Mouse (Mus musculus): ENCODE results near the gene Cfap46.

The Cfap46 gene

GRCm38 (mm10) chr7:139683706-139684552 is at the start of gene Cfap46:
Gene Cfap46 (minus strand): TSS chr7:139683817.
- peak; percentile 73 for DNase-seq (ENCODE audit: low spot score)

GRCm38 (mm10) chr7:139731276-139731696 is 47.7 kb upstream of the Cfap46 start:
- DNase-seq (ENCODE audit: low spot score) = no peak

GRCm38 (mm10) chr7:139727072-139727471 is 43.5 kb upstream of the Cfap46 start:
- DNase-seq (ENCODE audit: low spot score) = no peak

- DNase-seq (ENCODE audit: low spot score) = no peak
These were observed 42.0 kb upstream of the Cfap46 start for GRCm38 (mm10) chr7:139725641-139726040.

- no peak for DNase-seq (ENCODE audit: low spot score)
These were observed 40.4 kb upstream of the Cfap46 start for GRCm38 (mm10) chr7:139723986-139724385.

- no peak for DNase-seq (ENCODE audit: low spot score)
These were observed 37.6 kb upstream of the Cfap46 start for GRCm38 (mm10) chr7:139721196-139721595.

- DNase-seq (ENCODE audit: low spot score) = no peak
These were observed 34.2 kb upstream of the Cfap46 start for GRCm38 (mm10) chr7:139717781-139718180.

- no peak for DNase-seq (ENCODE audit: low spot score)
These were observed 28.2 kb upstream of the Cfap46 start for GRCm38 (mm10) chr7:139711821-139712220.

GRCm38 (mm10) chr7:139706411-139707120 is 22.9 kb upstream of the Cfap46 start:
- DNase-seq (ENCODE audit: low spot score) = no peak

- no peak for DNase-seq (ENCODE audit: low spot score)
These were observed 22.2 kb upstream of the Cfap46 start for GRCm38 (mm10) chr7:139705781-139706180.

GRCm38 (mm10) chr7:139705081-139705480 is 21.5 kb upstream of the Cfap46 start:
- DNase-seq (ENCODE audit: low spot score) = peak; percentile 69

- DNase-seq (ENCODE audit: low spot score) = no peak
These were observed 20.2 kb upstream of the Cfap46 start for GRCm38 (mm10) chr7:139703826-139704199.

- peak; percentile 74 for DNase-seq (ENCODE audit: low spot score)
These were observed 19.7 kb upstream of the Cfap46 start for GRCm38 (mm10) chr7:139703146-139703825.

- DNase-seq (ENCODE audit: low spot score) = no peak
These were observed 18.2 kb upstream of the Cfap46 start for GRCm38 (mm10) chr7:139701651-139702301.

GRCm38 (mm10) chr7:139692641-139693294 is 9.2 kb upstream of the Cfap46 start:
- DNase-seq (ENCODE audit: low spot score) = no peak

- no peak for DNase-seq (ENCODE audit: low spot score)
These were observed 8.6 kb upstream of the Cfap46 start for GRCm38 (mm10) chr7:139692211-139692610.

- DNase-seq (ENCODE audit: low spot score) = no peak
These were observed 1.7 kb upstream of the Cfap46 start for GRCm38 (mm10) chr7:139685336-139685735.

GRCm38 (mm10) chr7:139684553-139684929 is 924 bp upstream of the Cfap46 start:
- peak; percentile 90 for DNase-seq (ENCODE audit: low spot score)

- no peak for DNase-seq (ENCODE audit: low spot score)
These were observed 1.6 kb downstream of the Cfap46 start for GRCm38 (mm10) chr7:139681921-139682598.

- DNase-seq (ENCODE audit: low spot score) = no peak
These were observed 7.2 kb downstream of the Cfap46 start for GRCm38 (mm10) chr7:139676433-139676832.

- no peak for DNase-seq (ENCODE audit: low spot score)
These were observed 16.7 kb downstream of the Cfap46 start for GRCm38 (mm10) chr7:139666871-139667270.

Data from c-Kit-positive CD71-positive TER-119-positive erythroid progenitor cells, embryonic 14.5 days (primary cell).